Mouse (Mus musculus): ENCODE results near the gene Klhdc3. TPM values are rescaled to one million over a fixed set of nuclear protein-coding genes. Genes with fewer than 3 reads are reported as not detected.
A peak's percentile ranks its signal among the peaks of the same experiment; 100 is the strongest.

The Klhdc3 gene
- total RNA-seq, 2 experiments from 2014 or later: 53.5 to 60.2 TPM

GRCm38 (mm10) chr17:46661351-46661750, 19.4 kb downstream of the Klhdc3 start:
- no peak for DNase-seq

DNA sequence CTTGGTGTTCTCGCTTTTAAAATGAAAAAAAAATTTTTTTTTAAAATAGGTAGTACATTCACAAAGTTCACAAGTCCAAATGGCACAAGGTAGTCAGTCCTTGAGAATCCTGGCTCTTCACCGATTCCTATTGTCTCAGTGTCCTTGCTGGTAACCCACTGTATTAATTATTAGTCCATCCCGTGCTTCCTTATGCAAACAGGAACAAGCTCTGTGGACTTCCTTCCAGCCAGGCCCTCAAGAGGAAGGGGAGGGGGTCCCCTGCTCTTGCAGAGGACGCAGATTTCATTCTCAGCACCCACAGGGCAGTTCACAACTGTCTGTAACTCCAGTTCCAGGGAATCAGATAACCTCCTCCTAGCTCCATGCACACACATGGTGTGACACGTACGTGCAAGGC, 24.7 kb downstream of the Klhdc3 start:
- no peak for DNase-seq

DNA sequence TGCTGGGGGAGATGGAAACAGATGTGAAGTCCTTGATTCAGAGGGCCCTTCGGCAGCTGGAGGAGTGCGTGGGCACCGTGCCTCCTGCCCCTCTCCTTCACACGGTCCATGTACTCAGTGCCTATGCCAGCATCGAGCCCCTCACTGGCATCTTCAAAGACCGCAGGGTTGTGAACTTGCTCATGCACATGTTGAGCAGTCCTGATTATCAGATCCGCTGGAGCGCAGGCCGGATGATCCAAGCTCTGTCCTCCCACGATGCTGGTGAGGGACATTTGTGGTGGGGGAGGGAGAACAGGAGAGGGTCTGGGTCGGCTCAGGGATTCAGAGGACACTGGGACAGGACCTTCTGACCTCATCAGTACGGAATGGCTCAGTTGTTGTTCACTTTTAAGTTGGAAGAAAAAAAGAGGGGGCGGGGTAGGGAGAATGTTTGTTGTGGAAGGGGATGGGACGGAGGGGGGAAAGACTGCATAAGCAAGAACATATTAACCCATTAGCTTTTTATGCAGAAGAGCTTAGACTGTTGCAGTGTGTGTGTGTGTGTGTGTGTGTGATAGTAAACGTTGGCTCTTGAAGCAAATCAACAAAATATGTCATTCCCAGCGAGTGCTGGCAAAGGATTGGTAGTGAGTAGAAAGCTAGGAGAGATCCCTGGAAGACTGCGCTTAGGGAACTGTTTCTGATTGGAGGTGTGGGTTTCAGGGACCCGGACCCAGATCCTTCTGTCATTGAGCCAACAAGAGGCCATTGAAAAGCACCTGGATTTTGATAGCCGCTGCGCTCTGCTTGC, 28.8 kb downstream of the Klhdc3 start:
- DNase-seq: no peak

- DNase-seq: no peak
Measured at GRCm38 (mm10) chr17:46651292-46651691, 29.4 kb downstream of the Klhdc3 start.

DNA sequence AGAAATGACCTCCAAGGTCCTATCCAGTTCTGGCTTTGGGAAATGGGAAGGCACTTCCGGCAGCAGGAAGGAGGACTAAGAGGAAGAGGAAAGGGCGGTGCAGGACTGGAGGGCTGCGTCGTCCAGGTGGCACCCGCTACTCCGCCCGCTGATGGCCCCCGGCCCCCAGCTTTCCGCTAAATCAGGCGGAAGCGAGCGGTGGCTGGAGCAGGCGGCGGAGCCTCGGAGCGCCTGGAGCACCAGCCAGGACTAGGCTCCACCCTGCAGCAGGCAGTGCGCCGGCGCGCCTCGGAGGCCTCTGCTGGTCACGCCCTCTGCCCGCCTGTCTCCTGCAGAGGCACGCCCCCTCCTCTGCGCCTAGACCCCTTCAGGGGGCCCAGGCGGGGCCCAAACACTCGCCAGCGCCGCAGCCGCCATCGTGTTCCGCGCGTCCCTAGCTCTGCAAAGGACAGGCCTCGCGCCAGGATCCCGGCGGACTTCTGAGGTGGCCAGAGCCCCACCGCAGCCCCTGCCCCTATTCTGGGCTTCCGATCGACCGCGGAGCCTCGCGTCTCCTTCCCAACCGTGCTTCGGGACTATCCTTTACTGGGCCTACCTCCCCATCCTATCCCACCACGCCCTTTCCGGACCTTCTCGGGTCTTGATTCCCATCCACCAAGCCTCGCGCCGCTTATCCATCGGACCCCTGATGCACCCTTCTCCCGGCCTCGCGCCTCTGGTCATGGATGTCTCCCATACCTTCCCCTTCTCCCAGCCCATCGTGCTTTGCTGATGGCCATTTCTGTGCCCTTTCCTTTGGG, 30.3 kb downstream of the Klhdc3 start, which contains the start of gene Cul7:
Cul7 (plus strand) TSS at position 106 of the 800 bp plus-strand sequence.
- peak; percentile 89 to 96 for DNase-seq

DNA sequence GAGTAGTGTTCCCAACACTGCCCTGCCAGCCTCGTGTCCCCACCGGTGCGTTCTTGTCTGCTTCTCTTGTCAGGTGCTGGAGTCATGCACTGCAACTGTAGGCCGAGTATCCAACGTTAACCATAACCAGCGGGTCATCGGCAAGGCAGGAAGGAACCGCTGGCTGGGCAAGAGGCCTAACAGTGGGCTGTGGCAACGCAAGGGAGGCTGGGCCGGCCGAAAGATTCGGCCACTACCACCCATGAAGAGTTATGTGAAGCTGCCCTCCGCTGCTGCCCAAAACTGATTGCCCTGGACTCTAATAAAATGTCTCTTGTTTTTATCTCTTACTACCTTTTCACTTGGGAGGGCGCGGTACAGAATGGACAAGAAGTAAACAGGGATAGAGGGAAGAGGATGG, 30.9 kb downstream of the Klhdc3 start:
- DNase-seq: no peak

DNA sequence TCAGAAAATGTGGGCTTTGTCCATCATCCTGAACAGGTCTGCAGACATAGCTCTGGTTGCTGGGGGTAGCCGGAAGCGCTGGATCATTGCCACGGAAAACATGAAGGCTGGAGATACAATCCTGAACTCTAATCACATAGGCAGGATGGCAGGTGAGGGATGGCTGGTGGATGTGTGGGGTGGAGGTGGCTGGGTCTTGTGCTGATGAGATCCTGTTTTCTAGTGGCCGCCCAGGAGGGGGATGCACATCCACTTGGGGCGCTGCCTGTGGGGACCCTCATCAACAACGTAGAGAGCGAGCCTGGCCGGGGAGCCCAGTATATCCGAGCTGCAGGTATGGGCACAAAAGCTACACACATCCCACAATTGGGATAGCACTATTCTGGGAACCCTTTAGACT, 32.3 kb downstream of the Klhdc3 start:
- DNase-seq: no peak

DNA sequence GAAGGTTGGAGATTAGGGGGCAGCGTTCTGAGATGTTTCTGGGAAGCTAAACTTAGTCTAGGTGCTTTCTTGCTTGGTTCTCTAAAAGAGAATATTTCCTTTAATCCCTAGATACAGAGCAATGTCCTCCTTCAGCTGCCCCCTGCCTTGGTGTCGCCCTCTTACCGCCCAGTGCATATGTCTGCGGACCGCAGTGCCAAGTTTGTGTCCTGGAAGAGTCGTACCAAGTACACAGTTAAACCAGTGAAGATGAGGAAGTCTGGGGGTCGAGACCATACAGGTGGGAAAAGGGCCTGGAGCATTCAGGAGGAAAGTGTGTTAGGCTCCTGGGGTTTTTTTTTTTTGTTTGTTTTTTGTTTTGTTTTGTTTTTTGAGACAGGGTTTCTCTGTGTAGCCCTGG, 33.4 kb downstream of the Klhdc3 start:
- DNase-seq: no peak

DNA sequence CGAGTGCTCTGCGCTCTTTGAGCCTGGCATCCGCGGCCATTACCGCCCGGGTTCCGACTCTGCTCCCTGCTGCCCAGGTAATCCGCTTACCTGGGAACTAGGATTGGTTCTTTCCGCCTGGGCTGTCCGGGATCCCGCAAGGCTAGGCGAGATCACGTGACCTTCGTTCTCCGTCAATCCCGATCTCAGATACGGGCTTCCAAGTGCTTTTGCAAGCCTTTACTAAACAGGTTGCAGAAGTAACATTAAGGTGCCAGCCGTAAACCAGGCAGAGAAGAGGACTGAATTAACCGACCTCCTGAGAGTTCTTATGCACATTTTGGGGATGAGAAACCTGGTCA, 34.4 kb downstream of the Klhdc3 start:
- no peak for DNase-seq

DNA sequence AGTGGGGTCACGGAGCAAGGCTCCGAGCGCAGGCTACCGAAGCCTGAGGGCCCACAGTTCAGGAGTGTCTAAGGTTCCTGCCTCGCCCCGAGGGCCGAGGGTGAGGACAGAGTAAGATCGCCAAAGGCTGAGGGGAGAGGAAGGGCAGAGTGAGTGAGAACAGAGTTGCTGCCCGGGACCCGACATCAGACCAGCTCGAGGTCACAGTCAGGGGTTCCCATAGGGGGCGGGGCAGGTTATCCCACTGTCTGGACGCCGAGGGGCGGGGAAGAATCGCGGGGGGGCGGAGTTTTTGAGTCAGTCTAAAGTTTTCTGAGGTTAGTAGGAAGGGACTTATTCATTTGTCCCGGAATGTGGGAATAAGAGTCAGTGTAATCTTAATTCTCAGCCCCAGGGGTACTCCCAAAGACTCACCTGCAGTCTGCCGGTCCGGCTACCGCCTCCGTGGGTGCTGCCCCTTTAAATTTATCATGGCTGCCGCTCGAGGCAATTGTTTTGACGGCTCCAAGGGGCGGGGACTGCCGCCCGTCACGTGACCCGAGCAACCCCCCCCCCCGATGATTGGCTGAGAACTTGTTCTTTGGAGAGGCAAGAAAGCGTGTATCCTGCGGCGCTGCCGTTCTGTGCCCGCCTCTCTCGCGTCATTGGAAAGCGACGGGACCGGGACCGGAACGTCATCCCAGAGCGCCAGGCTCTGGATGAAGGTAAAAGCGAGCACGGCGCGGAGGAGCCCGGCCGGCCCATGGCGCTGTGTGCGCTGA, 35.0 kb downstream of the Klhdc3 start, which contains the start of the genes Klc4 and Mrpl2:
Klc4 (minus strand) TSS at position 462 of the 761 bp plus-strand sequence.
Mrpl2 (plus strand) TSS at position 669 of the 761 bp plus-strand sequence.
- DNase-seq: peak; percentile 98 to 99

DNA sequence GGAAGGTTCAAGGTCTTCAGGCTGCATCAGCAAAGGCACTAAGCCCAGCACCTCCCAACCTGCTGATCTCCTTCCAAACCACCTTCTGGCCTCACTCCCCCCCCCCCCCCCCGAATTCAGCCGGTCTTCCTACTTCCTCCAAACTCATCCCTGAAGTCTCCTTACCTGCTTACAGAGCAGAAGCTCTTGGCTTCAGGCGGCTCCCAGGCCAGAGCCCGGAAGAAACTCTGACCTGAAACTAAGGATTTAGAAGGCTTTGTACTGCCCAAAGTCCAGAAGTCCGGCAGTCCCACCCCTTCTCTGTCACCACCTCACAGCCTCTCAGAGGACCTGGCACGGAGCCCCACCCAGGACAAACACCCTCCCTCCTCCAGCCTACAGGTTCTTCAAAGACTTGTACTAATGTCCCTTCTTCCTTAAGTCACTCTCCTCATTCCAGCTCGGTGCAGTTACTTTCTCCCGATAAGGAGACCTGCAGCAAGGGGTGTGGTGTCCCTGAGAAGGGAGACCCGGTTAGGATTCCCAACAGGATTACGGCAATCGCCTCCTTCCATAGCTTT, 35.7 kb downstream of the Klhdc3 start:
- DNase-seq: peak; percentile 69 to 77

DNA sequence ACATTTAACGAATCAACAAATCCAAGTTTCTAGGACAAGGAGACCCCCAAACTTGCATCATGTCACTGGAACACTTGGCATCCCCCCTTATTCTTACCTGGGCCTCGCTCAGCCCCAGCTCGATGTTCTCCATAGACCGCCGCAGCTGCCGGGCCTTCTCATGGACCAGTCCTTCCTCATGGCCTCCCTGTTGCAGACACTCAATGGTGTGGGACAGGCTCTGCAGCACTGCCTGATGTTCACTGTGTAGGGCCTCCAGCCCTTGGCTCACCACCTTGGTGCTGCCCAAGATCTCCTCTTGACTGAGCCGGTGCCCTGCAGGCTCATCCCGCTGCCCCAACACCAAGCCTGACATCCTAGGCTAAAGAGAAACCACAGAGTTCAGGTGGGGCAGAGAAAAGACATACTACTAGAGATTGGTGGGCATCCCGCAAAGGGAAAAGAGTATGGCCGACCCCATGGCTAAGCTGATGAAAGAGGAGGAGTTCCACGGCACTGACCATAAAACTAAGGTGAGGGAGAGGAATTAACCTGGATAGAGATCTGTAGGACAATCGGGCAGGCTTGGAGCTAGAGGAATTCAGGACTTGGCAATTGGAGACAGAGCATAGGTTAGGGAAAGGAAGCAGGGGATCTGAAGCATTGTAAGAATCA, 36.4 kb downstream of the Klhdc3 start:
- DNase-seq: no peak

DNA sequence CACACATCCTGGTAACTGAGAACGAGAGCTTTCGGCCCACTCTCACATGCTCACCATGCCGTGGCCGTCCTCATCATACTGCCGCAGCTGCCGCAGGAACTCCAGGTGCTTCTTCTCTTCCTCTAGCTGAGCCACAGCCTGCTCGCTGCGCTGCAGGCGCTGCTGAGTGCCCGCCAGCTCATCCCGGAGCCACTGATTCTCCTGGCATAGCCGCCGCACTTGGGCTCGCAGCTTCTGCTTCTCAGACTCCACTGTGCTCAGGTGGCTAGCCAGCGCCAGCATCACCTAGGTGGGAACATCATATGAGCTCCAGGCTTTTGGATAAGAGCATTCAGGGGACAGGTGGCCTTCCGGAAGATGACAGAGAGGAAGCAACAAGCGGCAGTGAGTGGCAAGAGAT, 38.7 kb downstream of the Klhdc3 start:
- no peak for DNase-seq

DNA sequence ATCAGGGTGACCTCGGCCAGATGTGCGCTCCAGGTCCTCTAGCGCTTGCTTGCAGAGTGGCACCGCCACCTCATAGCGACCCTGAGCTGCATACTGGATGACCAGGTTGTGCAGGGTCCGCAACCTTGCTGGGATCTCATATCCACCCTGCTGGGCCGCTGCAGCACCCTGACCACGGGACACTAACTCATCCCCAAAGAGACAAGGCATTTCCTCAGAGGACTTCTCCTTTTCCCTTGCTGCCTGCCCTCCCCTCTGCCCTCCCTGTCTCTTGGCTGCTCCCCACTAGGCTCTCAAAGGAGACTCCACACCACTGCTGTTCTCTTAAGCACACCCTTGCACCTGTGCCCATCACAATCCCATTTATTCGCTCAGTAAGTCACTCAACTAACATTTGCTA, 40.8 kb downstream of the Klhdc3 start:
- no peak for DNase-seq

- DNase-seq: peak; percentile 74 to 84
Measured at GRCm38 (mm10) chr17:46636831-46637523, 43.7 kb downstream of the Klhdc3 start.

DNA sequence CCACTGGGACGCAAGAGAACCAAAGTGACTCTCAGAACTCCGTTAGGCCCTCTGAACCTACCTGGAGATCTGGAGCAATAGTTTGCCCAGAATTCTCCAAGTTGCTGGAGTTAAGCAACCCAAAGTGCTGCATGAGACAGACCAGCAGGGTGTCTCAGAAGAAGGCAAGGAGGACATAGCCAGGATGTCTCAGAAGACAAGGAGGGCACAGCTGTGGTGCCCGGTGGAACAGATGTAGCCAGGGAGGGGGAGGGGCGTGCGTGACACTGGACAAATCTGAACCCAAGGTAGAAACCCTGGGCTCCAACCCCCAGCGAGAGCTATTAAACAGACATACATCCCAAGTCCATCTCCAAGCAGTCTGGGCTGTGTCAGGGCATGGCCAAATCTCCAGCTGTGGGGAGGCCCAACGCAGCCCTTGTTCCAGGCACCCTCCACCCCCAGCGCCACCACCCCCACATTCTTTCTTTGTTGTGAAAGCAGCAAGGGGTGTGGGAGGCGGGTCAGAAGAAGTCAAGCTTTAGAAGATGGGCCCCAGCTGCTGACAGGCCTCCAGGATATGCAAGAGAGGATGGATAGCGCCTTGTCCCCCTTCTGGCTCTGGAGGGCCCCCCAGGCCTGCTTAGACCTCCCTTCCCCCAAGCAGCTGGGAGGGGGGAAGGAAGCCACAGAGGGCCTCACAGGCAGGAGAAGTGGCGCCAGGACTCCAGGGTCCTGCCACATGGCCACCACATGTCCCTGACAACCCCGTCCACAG, 50.9 kb downstream of the Klhdc3 start:
- peak; percentile 52 to 70 for DNase-seq

- DNase-seq: peak; percentile 42 to 58
Measured at GRCm38 (mm10) chr17:46628791-46629684, 51.7 kb downstream of the Klhdc3 start, which contains the start of gene Ptk7. Gene Ptk7 (minus strand): TSS chr17:46629504.

GRCm38 (mm10) chr17:46628471-46628790, 52.3 kb downstream of the Klhdc3 start:
- DNase-seq: peak in 1 of 2 experiments; percentile 18

DNA sequence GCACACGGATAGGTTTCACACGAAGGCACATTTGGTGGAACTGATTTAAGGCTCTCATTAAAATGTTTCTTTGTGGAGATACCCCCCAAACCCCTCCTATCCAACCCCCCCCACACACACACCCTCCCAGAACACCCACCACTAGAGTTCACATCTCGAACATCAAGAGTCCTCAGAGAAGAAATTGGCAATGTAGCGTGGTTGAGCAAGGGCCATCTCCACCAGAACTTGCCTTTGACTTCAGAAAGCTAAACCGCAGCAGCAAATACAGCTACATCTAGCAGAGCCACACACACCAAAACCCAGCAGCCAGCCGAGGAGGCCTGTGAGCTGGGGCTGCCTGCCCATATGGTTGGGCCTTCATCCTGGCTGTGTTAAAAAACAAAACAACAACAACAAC, 53.3 kb downstream of the Klhdc3 start:
- no peak for DNase-seq
